Mouse (Mus musculus) gastrocnemius, postnatal 25 days (tissue): Measurements from ENCODE around the gene Cdh5. TPM values are rescaled to one million over a fixed set of nuclear protein-coding genes. Genes with fewer than 3 reads are reported as not detected.
"Not testable (repeated sequence)": the region's sequence is repeated elsewhere in the genome, so short reads cannot be mapped to it uniquely, and the experiment has no call there.

Source experiments
- DNase-seq: peaks from one replicate; pipeline ENCODE4 v3.0.0; 2022
- long read RNA-seq, 2 experiments: library from polyadenylated mRNA; stranded (forward); transcript quantifications; one replicate each; pipeline ENCODE4 v2.0.0; 2021
- total RNA-seq, 2 experiments: library from RNA; stranded (reverse); gene quantifications; 1 replicate in 1 of 2; 2 replicates in 1 of 2; pipeline ENCODE4 v1.2.3; 2021

Gene Cdh5
- 10 to 100 TPM; 41.8 to 51.9 TPM for total RNA-seq
- long read RNA-seq, experiment 1, partial matches to known transcripts = 6 of 8 reads
- long read RNA-seq, experiment 1, other reads (novel, unspliced or antisense) = 0 of 8 reads
- long read RNA-seq, experiment 2, transcript Cdh5-201 (12 exons, 3,995 nt) = major isoform, 5 of 11 reads
- long read RNA-seq, experiment 2, partial matches to known transcripts = 0 of 11 reads
- long read RNA-seq, experiment 2, other reads (novel, unspliced or antisense) = 6 of 11 reads

DNA sequence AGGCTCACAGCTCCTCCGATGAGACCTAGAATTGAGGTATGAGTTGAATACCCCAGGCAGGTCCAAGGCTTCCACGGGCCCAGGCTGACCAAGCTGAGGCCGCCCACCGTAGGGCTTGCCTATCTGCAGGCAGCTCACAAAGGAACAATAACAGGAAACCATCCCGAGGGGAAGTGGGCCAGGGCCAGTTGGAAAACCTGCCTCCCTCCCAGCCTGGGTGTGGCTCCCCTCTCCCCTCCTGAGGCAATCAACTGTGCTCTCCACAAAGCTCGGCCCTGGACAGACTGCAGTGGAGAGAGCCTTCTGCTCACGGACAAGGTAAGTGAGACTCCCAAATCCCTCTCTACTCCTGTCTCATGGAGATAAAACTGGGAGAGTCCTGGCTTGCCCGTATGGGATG is at the start of gene Cdh5:
Gene Cdh5 (plus strand): TSS at position 211 of the 400 bp plus-strand sequence.
- peak; percentile 68 for DNase-seq

DNA sequence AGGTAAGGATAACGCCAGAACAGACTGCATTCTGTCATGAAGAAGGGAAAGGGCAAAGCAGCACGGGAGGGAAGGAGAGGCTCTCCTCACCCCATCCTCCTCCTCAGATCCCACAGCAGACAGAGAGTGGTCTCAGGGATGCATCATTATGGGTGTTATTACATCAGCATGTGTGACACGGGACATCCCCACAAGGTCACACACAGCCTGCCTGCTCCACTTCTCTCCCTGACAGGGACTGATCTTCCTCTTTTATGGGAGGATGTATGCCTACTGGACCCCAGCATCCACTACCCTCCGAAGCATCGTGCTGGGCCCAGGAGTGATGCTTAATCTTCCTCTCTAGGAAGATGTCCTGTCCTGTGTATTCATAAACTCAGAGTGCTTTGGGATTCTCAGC is 41.5 kb upstream of the Cdh5 start:
- DNase-seq = no peak

GRCm38 (mm10) chr8:104060446-104060845 is 41.0 kb upstream of the Cdh5 start:
- DNase-seq = no peak

GRCm38 (mm10) chr8:104061048-104061988 is 40.1 kb upstream of the Cdh5 start:
- no peak for DNase-seq

- DNase-seq = peak; percentile 27
Measured at GRCm38 (mm10) chr8:104061989-104062820, 39.2 kb upstream of the Cdh5 start.

DNA sequence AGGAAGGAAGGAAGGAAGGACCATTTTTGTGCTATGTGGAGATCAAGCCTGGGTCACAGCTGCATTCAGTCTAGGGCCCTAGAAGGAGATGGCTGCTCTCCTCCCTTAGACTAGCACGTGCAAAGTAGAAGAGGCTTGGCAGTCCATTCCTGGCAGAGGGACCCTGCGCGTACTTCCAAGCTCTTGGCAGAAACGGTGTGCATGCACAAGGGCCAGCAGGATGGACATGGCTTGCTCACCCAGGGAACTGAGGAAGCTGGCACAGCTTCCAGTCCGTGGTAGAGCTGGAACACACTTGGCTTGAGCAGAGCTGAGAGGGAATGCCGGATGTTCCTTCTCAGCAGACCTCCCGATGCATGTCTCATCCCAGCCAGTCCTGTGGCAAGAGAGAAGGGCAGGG is 36.2 kb upstream of the Cdh5 start:
- DNase-seq = peak; percentile 40

GRCm38 (mm10) chr8:104065906-104066518 is 35.4 kb upstream of the Cdh5 start:
- no peak for DNase-seq

DNA sequence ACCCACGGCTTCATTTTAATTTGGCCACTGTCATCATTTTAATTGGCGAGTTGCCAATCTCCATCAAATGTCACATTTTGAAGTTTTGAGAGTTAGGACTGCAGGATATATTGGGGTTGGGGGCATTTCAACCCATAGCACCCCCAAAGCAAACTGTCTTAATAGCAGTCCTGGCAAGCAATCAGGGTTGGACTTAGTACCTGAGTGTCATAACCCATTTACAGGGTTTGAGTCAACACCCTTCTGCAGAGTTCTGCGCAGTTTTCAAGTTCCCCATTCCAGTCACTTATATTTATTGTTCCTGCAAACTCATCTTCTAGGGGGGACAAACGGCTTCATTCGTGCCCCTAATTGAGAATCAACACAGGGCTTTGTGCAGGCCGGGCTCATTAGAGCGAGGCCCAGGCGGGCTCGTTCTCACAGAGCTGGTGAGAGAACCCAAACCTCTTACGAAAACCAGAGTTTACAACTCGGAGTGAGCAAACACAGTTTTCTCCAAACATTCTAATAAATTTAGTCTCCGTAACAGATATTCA is 34.0 kb upstream of the Cdh5 start:
- no peak for DNase-seq

- DNase-seq = no peak
Measured at GRCm38 (mm10) chr8:104068421-104069035, 32.9 kb upstream of the Cdh5 start.

DNA sequence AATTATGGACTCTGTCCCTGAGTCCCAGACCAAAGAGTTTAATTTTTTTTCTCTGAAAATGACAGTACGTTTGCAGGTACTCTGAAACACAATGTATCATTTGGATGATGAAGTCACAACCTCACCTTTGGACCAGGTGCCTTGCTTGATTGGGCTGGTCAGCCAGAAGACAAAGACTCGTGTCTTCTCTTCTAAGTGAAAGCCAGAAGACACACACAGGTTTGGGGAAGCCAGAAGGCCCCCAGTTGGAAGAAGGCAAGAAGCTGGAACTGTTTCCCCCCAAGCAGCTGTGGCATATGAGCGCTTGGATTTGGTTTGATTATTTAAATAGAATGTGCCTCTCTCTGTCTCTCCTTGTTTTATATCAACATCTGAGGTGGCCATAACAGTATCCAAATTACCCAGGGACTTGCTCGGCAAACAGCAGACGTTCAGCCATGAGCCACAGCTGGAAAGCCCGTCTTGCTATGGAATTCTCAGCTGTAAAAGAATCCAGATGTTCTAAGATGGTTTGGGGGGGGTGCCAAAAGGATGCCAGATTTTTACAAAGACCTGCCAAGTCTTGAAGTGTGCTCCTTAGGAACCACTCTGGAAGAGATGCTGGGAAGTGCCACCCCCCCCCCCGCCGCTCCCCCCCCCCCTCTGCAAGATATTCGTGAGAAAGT is 31.1 kb upstream of the Cdh5 start:
- DNase-seq = not testable (repeated sequence)

GRCm38 (mm10) chr8:104070949-104071348 is 30.5 kb upstream of the Cdh5 start:
- DNase-seq = no peak

DNA sequence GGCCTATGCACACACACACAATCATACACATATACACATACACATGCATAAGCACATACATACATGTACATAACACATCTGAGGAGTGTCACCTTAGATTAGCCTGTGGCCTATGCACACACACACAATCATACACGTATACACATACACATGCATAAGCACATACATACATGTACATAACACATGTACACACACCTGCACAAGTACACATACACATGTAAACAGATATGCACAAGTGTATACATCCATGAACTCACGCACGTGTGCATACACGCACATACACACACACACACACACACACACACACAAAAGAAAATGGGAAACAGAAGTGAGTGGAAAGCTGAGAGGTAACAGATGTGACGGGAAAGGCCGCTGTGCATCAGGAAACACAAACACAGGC is 26.3 kb upstream of the Cdh5 start:
- DNase-seq = no peak

DNA sequence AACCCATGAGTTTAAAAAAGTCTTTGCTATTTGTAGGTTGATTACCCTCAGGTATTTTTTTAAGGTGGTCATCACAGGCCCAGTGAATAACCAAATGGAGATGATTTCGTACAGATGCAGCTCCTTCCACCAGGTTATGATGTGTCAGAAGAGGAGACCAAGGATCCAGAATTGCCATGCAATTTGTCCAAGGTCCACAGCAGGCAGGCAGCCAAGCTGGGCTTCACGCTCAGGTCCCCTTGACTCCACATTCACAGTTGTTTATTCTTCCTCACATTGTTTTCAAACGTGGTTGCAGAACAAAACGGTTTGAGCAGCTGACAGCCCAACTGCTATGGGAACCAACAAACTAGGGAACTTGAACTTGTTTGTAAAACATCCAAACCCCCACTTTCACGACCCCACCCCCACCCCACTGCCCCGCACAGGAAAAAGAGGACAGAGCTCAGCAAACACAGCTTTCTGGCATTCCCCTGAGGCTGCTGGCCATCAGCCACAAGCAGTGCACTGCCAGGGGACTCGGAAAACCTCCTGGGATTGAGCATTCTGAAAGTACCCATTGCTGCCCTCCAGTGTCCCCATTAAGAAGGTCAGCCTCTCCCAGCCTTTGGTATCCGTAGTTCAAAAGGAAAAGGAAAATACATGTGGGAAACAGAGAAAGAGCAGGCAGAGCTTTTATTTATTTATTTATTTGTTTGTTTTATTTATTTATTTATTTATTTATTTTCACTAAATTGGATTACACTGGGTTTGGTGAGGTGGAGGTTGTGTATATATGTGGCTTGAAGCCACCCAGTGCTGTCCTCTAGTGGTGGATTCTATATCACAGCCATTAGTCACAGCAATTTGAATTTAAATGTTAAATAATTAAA is 24.6 kb upstream of the Cdh5 start:
- peak; percentile 29 for DNase-seq

DNA sequence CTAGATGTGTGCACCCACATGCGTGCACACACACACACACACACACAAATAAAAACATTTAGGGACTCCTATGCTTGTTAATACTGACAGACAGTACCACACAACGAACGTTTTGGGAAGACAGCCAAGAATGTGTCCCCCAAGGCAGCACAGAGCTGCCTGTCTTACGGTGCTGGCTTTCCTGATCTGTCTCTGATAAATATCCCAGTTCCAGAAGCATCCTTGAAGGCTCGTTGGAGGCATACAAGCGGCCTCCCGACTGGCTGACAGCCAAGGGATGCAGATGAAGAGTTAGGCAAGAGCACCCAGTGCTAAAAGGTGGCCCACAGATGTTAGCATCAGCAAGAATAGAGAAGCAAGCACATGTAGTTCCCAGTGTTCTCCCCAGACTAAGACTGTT is 23.3 kb upstream of the Cdh5 start:
- no peak for DNase-seq

DNA sequence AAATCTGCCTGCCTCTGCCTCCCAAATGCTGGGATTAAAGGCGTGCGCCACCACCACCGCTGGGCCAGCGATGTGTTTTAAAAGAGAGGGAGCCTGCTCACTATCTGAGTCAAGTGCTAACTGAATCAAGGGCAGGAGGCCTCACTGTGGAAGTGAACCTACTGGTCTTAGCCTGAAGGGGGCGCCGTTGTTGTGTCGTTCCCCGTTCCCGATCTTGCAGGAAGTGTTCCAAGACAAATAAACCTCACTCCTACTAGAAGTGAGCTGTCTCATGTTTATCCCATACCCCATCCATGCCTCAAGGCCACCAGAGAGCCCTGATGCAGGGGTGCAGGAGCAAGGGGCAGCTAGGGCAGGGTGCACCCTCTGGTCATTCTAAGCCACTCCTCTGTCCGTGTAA is 16.1 kb upstream of the Cdh5 start:
- DNase-seq = no peak

- no peak for DNase-seq
Measured at GRCm38 (mm10) chr8:104086615-104087014, 14.8 kb upstream of the Cdh5 start.

- DNase-seq = no peak
Measured at GRCm38 (mm10) chr8:104087091-104087490, 14.3 kb upstream of the Cdh5 start.

GRCm38 (mm10) chr8:104087878-104088277 is 13.5 kb upstream of the Cdh5 start:
- DNase-seq = not testable (repeated sequence)

GRCm38 (mm10) chr8:104088881-104089280 is 12.5 kb upstream of the Cdh5 start:
- DNase-seq = no peak
